Mouse (Mus musculus): ENCODE measurements around the gene Mapk8.

The Mapk8 gene

GRCm38 (mm10) chr14:33348146-33348545 lies 98.8 kb downstream of the Mapk8 start:
- no peak for DNase-seq (ENCODE audit: low spot score)

GRCm38 (mm10) chr14:33347738-33348137 lies 99.2 kb downstream of the Mapk8 start:
- no peak for DNase-seq (ENCODE audit: low spot score)

GRCm38 (mm10) chr14:33346546-33346945 lies 100.4 kb downstream of the Mapk8 start:
- no peak for DNase-seq (ENCODE audit: low spot score)

GRCm38 (mm10) chr14:33343131-33343725 lies 103.7 kb downstream of the Mapk8 start:
- DNase-seq (ENCODE audit: low spot score) = no peak

- no peak for DNase-seq (ENCODE audit: low spot score)
Measured at GRCm38 (mm10) chr14:33338684-33339083, 108.3 kb downstream of the Mapk8 start.

GRCm38 (mm10) chr14:33335733-33336132 lies 111.2 kb downstream of the Mapk8 start:
- no peak for DNase-seq (ENCODE audit: low spot score)

GRCm38 (mm10) chr14:33334402-33334801 lies 112.6 kb downstream of the Mapk8 start:
- no peak for DNase-seq (ENCODE audit: low spot score)

- peak; percentile 17 for DNase-seq (ENCODE audit: low spot score)
Measured at GRCm38 (mm10) chr14:33333833-33334232, 113.1 kb downstream of the Mapk8 start.

- no peak for DNase-seq (ENCODE audit: low spot score)
Measured at GRCm38 (mm10) chr14:33331627-33332026, 115.3 kb downstream of the Mapk8 start.

- no peak for DNase-seq (ENCODE audit: low spot score)
Measured at GRCm38 (mm10) chr14:33330986-33331385, 116.0 kb downstream of the Mapk8 start.

GRCm38 (mm10) chr14:33329297-33329805 lies 117.6 kb downstream of the Mapk8 start:
- DNase-seq (ENCODE audit: low spot score) = no peak

- no peak for DNase-seq (ENCODE audit: low spot score)
Measured at GRCm38 (mm10) chr14:33328369-33328768, 118.6 kb downstream of the Mapk8 start.

Measured in c-Kit-positive CD71-positive TER-119-positive erythroid progenitor cells, embryonic 14.5 days (primary cell).